Mouse (Mus musculus) T-helper 17 cell (primary cell): ENCODE measurements around the gene Rad17.

Experiments used
- in situ Hi-C, 2 experiments: fragments of 300-600 bp; cut with MboI, MseI; formaldehyde crosslinking; loops; 1 replicate in 1 of 2; 2 replicates in 1 of 2; pipeline ENCODE4 v1.15.1; 2025; ENCODE audit warnings: high pct_unique_total_duplicates in 2 of 2

The Rad17 gene

GRCm38 (mm10) chr13:100650550-100651438, at the start of gene Rad17, which contains the start of gene Ak6:
Gene Rad17 (minus strand): TSS chr13:100651051.
Gene Ak6 (plus strand): TSS chr13:100650979.
- in situ Hi-C loops = loop anchor here in 1 of 2 experiments (10.0 kb wide), 1 partner anchor 156 kb away; the partner anchor contains the start of gene Gtf2h2

- in situ Hi-C loops = loop anchor here in 1 of 2 experiments (25.0 kb wide), 1 partner anchor 1938 kb away; no protein-coding TSS in a partner anchor
Observed at GRCm38 (mm10) chr13:100698866-100699265, 48.0 kb upstream of the Rad17 start.

GRCm38 (mm10) chr13:100697541-100697940, 46.7 kb upstream of the Rad17 start:
- in situ Hi-C loops = loop anchor here in 1 of 2 experiments (25.0 kb wide), 1 partner anchor 1940 kb away; no protein-coding TSS in a partner anchor

GRCm38 (mm10) chr13:100687513-100687912, 36.7 kb upstream of the Rad17 start:
- in situ Hi-C loops = loop anchor here in 1 of 2 experiments (25.0 kb wide), 1 partner anchor 1950 kb away; no protein-coding TSS in a partner anchor

- in situ Hi-C loops = loop anchor here in 1 of 2 experiments (25.0 kb wide), 1 partner anchor 1953 kb away; no protein-coding TSS in a partner anchor
Observed at GRCm38 (mm10) chr13:100684355-100684754, 33.5 kb upstream of the Rad17 start.

- in situ Hi-C loops = loop anchor here in 1 of 2 experiments (25.0 kb wide), 1 partner anchor 1954 kb away; no protein-coding TSS in a partner anchor
Observed at GRCm38 (mm10) chr13:100682837-100683236, 32.0 kb upstream of the Rad17 start.

GRCm38 (mm10) chr13:100681615-100682014, 30.8 kb upstream of the Rad17 start:
- in situ Hi-C loops = loop anchor here in 1 of 2 experiments (25.0 kb wide), 1 partner anchor 1956 kb away; no protein-coding TSS in a partner anchor

GRCm38 (mm10) chr13:100675936-100676635, 25.2 kb upstream of the Rad17 start:
- in situ Hi-C loops = loop anchor here in 1 of 2 experiments (25.0 kb wide), 1 partner anchor 1961 kb away; no protein-coding TSS in a partner anchor

GRCm38 (mm10) chr13:100670181-100670741, 19.4 kb upstream of the Rad17 start:
- in situ Hi-C loops = loop anchor here in 1 of 2 experiments (5.0 kb wide), 1 partner anchor 42 kb away; no protein-coding TSS in a partner anchor

GRCm38 (mm10) chr13:100669291-100670022, 18.6 kb upstream of the Rad17 start, which contains the start of gene Ccdc125:
Gene Ccdc125 (plus strand): TSS chr13:100669717.
- in situ Hi-C loops = loop anchor here (5.0 to 10.0 kb wide), 2 partner anchors 43 to 1095 kb away; partner anchors contain the start of gene Pik3r1 (in 1 of the 2)

GRCm38 (mm10) chr13:100659864-100660456, 9.1 kb upstream of the Rad17 start:
- in situ Hi-C loops = loop anchor here in 1 of 2 experiments (10.0 kb wide), 2 partner anchors 165 to 1105 kb away; partner anchors contain the start of genes Gtf2h2 and Pik3r1

GRCm38 (mm10) chr13:100658091-100658490, 7.2 kb upstream of the Rad17 start:
- in situ Hi-C loops = loop anchor here in 1 of 2 experiments (10.0 kb wide), 1 partner anchor 163 kb away; the partner anchor contains the start of gene Gtf2h2

GRCm38 (mm10) chr13:100651439-100652186, 762 bp upstream of the Rad17 start, which contains the start of gene Taf9:
Gene Taf9 (plus strand): TSS chr13:100651579.
- in situ Hi-C loops = loop anchor here in 1 of 2 experiments (10.0 kb wide), 1 partner anchor 157 kb away; the partner anchor contains the start of gene Gtf2h2

GRCm38 (mm10) chr13:100648223-100648622, 2.6 kb downstream of the Rad17 start:
- in situ Hi-C loops = loop anchor here in 1 of 2 experiments (25.0 kb wide), 1 partner anchor 561 kb away; no protein-coding TSS in a partner anchor

- in situ Hi-C loops = loop anchor here in 1 of 2 experiments (25.0 kb wide), 1 partner anchor 555 kb away; no protein-coding TSS in a partner anchor
Observed at GRCm38 (mm10) chr13:100642471-100643209, 8.2 kb downstream of the Rad17 start.

- in situ Hi-C loops = loop anchor here (5.0 to 25.0 kb wide), 2 partner anchors 142 to 547 kb away; partner anchors contain the start of gene Gtf2h2 (in 1 of the 2)
Observed at GRCm38 (mm10) chr13:100634106-100634691, 16.7 kb downstream of the Rad17 start.

GRCm38 (mm10) chr13:100622241-100622640, 28.6 kb downstream of the Rad17 start:
- in situ Hi-C loops = loop anchor here (10.0 to 25.0 kb wide), 2 partner anchors 587 to 1785 kb away; no protein-coding TSS in a partner anchor
